Comparison of ENCODE assay signal across 16 mouse cellular contexts in the genomic region with DNA sequence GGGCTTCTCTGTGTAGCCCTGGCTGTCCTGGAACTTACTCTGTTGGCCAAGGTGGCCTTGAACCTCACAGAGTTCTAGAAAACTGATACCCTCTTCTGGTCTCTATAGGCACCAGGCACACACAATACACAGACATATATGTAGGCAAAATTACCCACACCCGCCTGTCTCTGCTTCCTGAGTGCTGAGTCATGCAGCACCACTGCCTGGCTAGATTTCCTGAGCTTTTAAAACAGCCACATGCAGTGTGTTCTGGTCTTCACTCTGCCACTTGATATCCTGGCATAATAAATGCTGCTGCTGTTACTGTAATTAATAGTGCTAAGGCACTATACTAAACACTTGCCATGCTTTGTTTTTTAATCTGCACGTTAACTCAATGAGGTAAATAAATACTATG. TPM values are rescaled to one million over a fixed set of nuclear protein-coding genes. Genes with fewer than 3 reads are reported as not detected.
DNase-seq lines count a peak whose midpoint lies in the region; ATAC-seq and TF ChIP-seq lines count a peak whose summit lies in the region.
"Had no signal": no experiment of that assay in that cellular context is flagged by ENCODE, and none has a peak within 500 bp of the region (broad histone marks: within the 10 kb centered on the region; RNA-seq: fewer than 3 reads in every experiment).

No protein-coding gene starts in this region.

- peak overlapping the region; percentile 64 for H3K27ac ChIP-seq in MEL (ENCODE audit: control insufficient read depth, low read depth, low read length)
- H3K27ac ChIP-seq: embryonic facial prominence, embryonic 10.5 days; forebrain, embryonic 13.5 days had no signal

- no peak for TF ChIP-seq POLR2A in MEL (IDR thresholded peaks at IDR 0.05; ENCODE audit: control insufficient read depth in 1 of 2, insufficient read depth in 1 of 2, low read depth in 1 of 2, low read length in 2 of 2, poor library complexity in 1 of 2)

- H3K9me3 ChIP-seq in MEL (replicated peaks; ENCODE audit: insufficient read depth, low read length): no peaks in the 10 kb centered on the region
- H3K9me3 ChIP-seq: embryonic facial prominence, embryonic 10.5 days; forebrain, embryonic 13.5 days had no signal

- peak in 1 of 2 experiments; percentile 42; a peak in 1 of 4 replicates for TF ChIP-seq EP300 in MEL (IDR thresholded peaks at IDR 0.05; ENCODE audit: low read depth in 1 of 2, low read length in 2 of 2)

- H3K36me3 ChIP-seq in MEL (ENCODE audit: control insufficient read depth in 1 of 2, insufficient read depth in 2 of 2, low read length in 2 of 2): peaks cover 0 to 32% of the 10 kb centered on the region in 2 experiments; a peak in 2 of 4 replicates
- H3K36me3 ChIP-seq: embryonic facial prominence, embryonic 10.5 days had no signal

- H3K27me3 ChIP-seq in MEL (ENCODE audit: control insufficient read depth in 1 of 2, insufficient read depth in 2 of 2, low read length in 2 of 2): no peaks in the 10 kb centered on the region
- H3K27me3 ChIP-seq: forebrain, embryonic 13.5 days had no signal

- H3K4me3 ChIP-seq in MEL (ENCODE audit: control insufficient read depth in 1 of 2, insufficient read depth in 1 of 2, low read depth in 2 of 2, low read length in 2 of 2): no peak overlapping the region
- H3K4me3 ChIP-seq: embryonic facial prominence, embryonic 10.5 days; forebrain, embryonic 13.5 days had no signal

- peaks cover 24% of the 10 kb centered on the region for H3K79me2 ChIP-seq in MEL (ENCODE audit: control insufficient read depth, insufficient read depth, low read length, poor library complexity)

- TF ChIP-seq RAD21 in MEL (IDR thresholded peaks at IDR 0.05; ENCODE audit: low read depth, low read length): no peak

- DNase-seq in heart, adult 11 months: peak; percentile 79
- DNase-seq in heart, adult 9 months (ENCODE audit: low spot score in 2 of 2): no peak
- peak; percentile 73 for DNase-seq in MEL (ENCODE audit: low read depth, low spot score)
- no peak for DNase-seq in urinary bladder, postnatal 10 days (ENCODE audit: low spot score)
- DNase-seq in cerebellum, postnatal 14 days: no peak
- no peak for DNase-seq in right cerebral cortex, adult 2 months (ENCODE audit: low spot score in 2 of 2)
- DNase-seq: heart, adult 18-20 months; heart, postnatal 4 days; lung, adult 2 months; right cerebral cortex, postnatal 4 days had no signal

- H3K4me1 ChIP-seq in MEL (ENCODE audit: control insufficient read depth in 1 of 2, insufficient read depth in 2 of 2, low read length in 2 of 2): peaks cover 12 to 14% of the 10 kb centered on the region in 2 experiments; a peak in 3 of 4 replicates

- no peak for TF ChIP-seq CTCF in MEL (IDR thresholded peaks at IDR 0.05 in 2 of 3, conservative IDR thresholded peaks at IDR 0.05 in 1 of 3; ENCODE audit: control insufficient read depth in 1 of 3, insufficient read depth in 1 of 3, low read depth in 2 of 3, low read length in 3 of 3, poor library complexity in 1 of 3, severe bottlenecking in 1 of 3)

- ATAC-seq in hematopoietic stem cell, adult 5-6 weeks (replicated peaks in 1 of 2; ENCODE audit: insufficient read depth in 1 of 2, low FRiP score in 2 of 2, low TSS enrichment in 1 of 2, low read depth in 1 of 2, poor library complexity in 2 of 2, severe bottlenecking in 2 of 2): peak; percentile 47 to 57; a peak in 3 of 4 replicates
- 0 out of 2 replicates have a peak, but pooled peaks have one; percentile 12 for ATAC-seq in megakaryocyte-erythroid progenitor cell, adult 5-6 weeks (replicated peaks; ENCODE audit: low FRiP score, low TSS enrichment, poor library complexity, severe bottlenecking)
- ATAC-seq: forebrain, embryonic 13.5 days; midbrain, embryonic 16.5 days had no signal

- no peak overlapping the region for H3K9ac ChIP-seq in MEL (ENCODE audit: control insufficient read depth, low read depth, low read length, poor library complexity, severe bottlenecking)
- H3K9ac ChIP-seq: forebrain, embryonic 13.5 days had no signal

TF ChIP-seq in MEL, 35 proteins besides CTCF, POLR2A, EP300 and RAD21:
- TF ChIP-seq KAT2A (conservative IDR thresholded peaks at IDR 0.05; ENCODE audit: low read depth, low read length) (no peak), RCOR1 (IDR thresholded peaks at IDR 0.05; ENCODE audit: low read depth, low read length) (0 out of 2 replicates have a peak, but pooled peaks have one; percentile 35), GABPA (IDR thresholded peaks at IDR 0.05; ENCODE audit: low read depth, low read length) (peak; percentile 87), MYB (IDR thresholded peaks at IDR 0.05; ENCODE audit: low read depth, low read length) (no peak), TBP (IDR thresholded peaks at IDR 0.05; ENCODE audit: low read depth, low read length) (no peak), GATA1 (IDR thresholded peaks at IDR 0.05; ENCODE audit: low read depth, low read length) (no peak), SIN3A (IDR thresholded peaks at IDR 0.05; ENCODE audit: low read length) (peak; percentile 55), ZNF384 (IDR thresholded peaks at IDR 0.05; ENCODE audit: low read depth, low read length) (no peak), MXI1 (IDR thresholded peaks at IDR 0.05; ENCODE audit: low read depth, low read length) (peak; percentile 71), MAX (IDR thresholded peaks at IDR 0.05; ENCODE audit: low read length) (peak; percentile 43; the same call in 1 of the 2 replicates), TCF12 (IDR thresholded peaks at IDR 0.05; ENCODE audit: low read depth, low read length) (no peak; the same call in 1 of the 2 replicates), MAFK (IDR thresholded peaks at IDR 0.05; ENCODE audit: borderline replicate concordance, low read depth, low read length) (peak; percentile 50; the same call in 1 of the 2 replicates), E2F4 (IDR thresholded peaks at IDR 0.05; ENCODE audit: borderline replicate concordance, low read depth, low read length) (no peak), MYC (IDR thresholded peaks at IDR 0.05; ENCODE audit: low read depth, low read length) (peak; percentile 49; the same call in 1 of the 2 replicates), ETS1 (IDR thresholded peaks at IDR 0.05; ENCODE audit: low read depth, low read length) (0 out of 2 replicates have a peak, but pooled peaks have one; percentile 23), MAZ (IDR thresholded peaks at IDR 0.05; ENCODE audit: low read depth, low read length) (no peak), ELF1 (IDR thresholded peaks at IDR 0.05; ENCODE audit: low read depth, low read length) (no peak), UBTF (IDR thresholded peaks at IDR 0.05; ENCODE audit: borderline replicate concordance, insufficient read depth, low read depth, low read length) (no peak), ZKSCAN1 (IDR thresholded peaks at IDR 0.05; ENCODE audit: low read depth, low read length) (no peak), JUND (IDR thresholded peaks at IDR 0.05; ENCODE audit: low read depth, low read length) (peak; percentile 52; the same call in 1 of the 2 replicates)

RNA-seq across cellular contexts. Expression of gene Numa1, which starts 31.7 kb away (rescaled TPM):
- 48.7 and 54.5 TPM in 2 replicates for total RNA-seq in MEL (2012; rRNA removed)
- polyA plus RNA-seq in MEL (2012; ENCODE audit: insufficient read depth in 1 of 2, insufficient read length in 2 of 2, low read depth in 1 of 2, low replicate concordance in 2 of 2, missing spikeins in 1 of 2): 10 to 100 TPM; 50.0 to 91.2 TPM
- 315 and 392 TPM in 2 replicates for total RNA-seq in hematopoietic stem cell, adult 5-6 weeks (2017)
- total RNA-seq in megakaryocyte-erythroid progenitor cell, adult 5-6 weeks (2014; fragmentation: Nextera tagmentation): 106 and 112 TPM in 2 replicates
- total RNA-seq in megakaryocyte-erythroid progenitor cell, adult 5-6 weeks (2017): 207 and 289 TPM in 2 replicates

RNA-seq across cellular contexts. Expression of gene Lrrc51, which starts 31.9 kb away (rescaled TPM):
- total RNA-seq in MEL (2012; rRNA removed): 13.6 and 14.8 TPM in 2 replicates
- 10 to 100 TPM in 1 of 2 experiments, not detected in 1; 30.8 TPM for polyA plus RNA-seq in MEL (2012; ENCODE audit: insufficient read depth in 1 of 2, insufficient read length in 2 of 2, low read depth in 1 of 2, low replicate concordance in 2 of 2, missing spikeins in 1 of 2)
- 2.4 and 3.2 TPM in 2 replicates for total RNA-seq in hematopoietic stem cell, adult 5-6 weeks (2017)
- total RNA-seq in megakaryocyte-erythroid progenitor cell, adult 5-6 weeks (2014; fragmentation: Nextera tagmentation): 2.3 and 4.4 TPM in 2 replicates
- 0.75 TPM in 1 of 2 replicates, not detected in the other for total RNA-seq in megakaryocyte-erythroid progenitor cell, adult 5-6 weeks (2017)

RNA-seq across cellular contexts. Expression of gene Il18bp, which starts 52.9 kb away (rescaled TPM):
- 0.95 and 1.0 TPM in 2 replicates for total RNA-seq in MEL (2012; rRNA removed)
- 1 to 10 TPM in 1 of 2 experiments, not detected in 1; 1.8 TPM for polyA plus RNA-seq in MEL (2012; ENCODE audit: insufficient read depth in 1 of 2, insufficient read length in 2 of 2, low read depth in 1 of 2, low replicate concordance in 2 of 2, missing spikeins in 1 of 2)
- 3.9 and 4.7 TPM in 2 replicates for total RNA-seq in hematopoietic stem cell, adult 5-6 weeks (2017)
- total RNA-seq in megakaryocyte-erythroid progenitor cell, adult 5-6 weeks (2014; fragmentation: Nextera tagmentation): 4.7 and 9.2 TPM in 2 replicates
- 1.1 and 2.7 TPM in 2 replicates for total RNA-seq in megakaryocyte-erythroid progenitor cell, adult 5-6 weeks (2017)

RNA-seq across cellular contexts. Expression of gene Tomt, which starts 59.4 kb away (rescaled TPM):
- 0.78 and 1.3 TPM in 2 replicates for total RNA-seq in MEL (2012; rRNA removed)
- polyA plus RNA-seq in MEL (2012; ENCODE audit: insufficient read depth in 1 of 2, insufficient read length in 2 of 2, low read depth in 1 of 2, low replicate concordance in 2 of 2, missing spikeins in 1 of 2): under 1 TPM in 1 of 2 experiments, not detected in 1; 0.82 TPM
- 0.13 and 0.84 TPM in 2 replicates for total RNA-seq in hematopoietic stem cell, adult 5-6 weeks (2017)
- 0.12 TPM in 1 of 2 replicates, not detected in the other for total RNA-seq in megakaryocyte-erythroid progenitor cell, adult 5-6 weeks (2014; fragmentation: Nextera tagmentation)
- 0.23 TPM in 1 of 2 replicates, not detected in the other for total RNA-seq in megakaryocyte-erythroid progenitor cell, adult 5-6 weeks (2017)
- total RNA-seq: heart, adult 18-20 months; heart, postnatal 4 days; left cerebral cortex, adult 18-20 months had no signal
- polyA plus RNA-seq: lung, adult 2 months had no signal

RNA-seq across cellular contexts. Expression of gene Lamtor1, which starts 59.9 kb away (rescaled TPM):
- total RNA-seq in MEL (2012; rRNA removed): 70.5 and 79.5 TPM in 2 replicates
- polyA plus RNA-seq in MEL (2012; ENCODE audit: insufficient read depth in 1 of 2, insufficient read length in 2 of 2, low read depth in 1 of 2, low replicate concordance in 2 of 2, missing spikeins in 1 of 2): 100 to 1,000 TPM in 1 of 2 experiments, not detected in 1; 115 TPM
- 42.7 and 71.2 TPM in 2 replicates for total RNA-seq in hematopoietic stem cell, adult 5-6 weeks (2017)
- 47.6 and 53.1 TPM in 2 replicates for total RNA-seq in megakaryocyte-erythroid progenitor cell, adult 5-6 weeks (2014; fragmentation: Nextera tagmentation)
- total RNA-seq in megakaryocyte-erythroid progenitor cell, adult 5-6 weeks (2017): 48.8 and 57.6 TPM in 2 replicates

Comparison
In these comparisons a context has a peak if more than half of its experiments do, and no peak if none do; other contexts are left out.
1. DNase-seq: peak in heart, adult 11 months (single experiment) and MEL (single experiment); none in heart, adult 9 months (0 of 2), urinary bladder, postnatal 10 days (single experiment), cerebellum, postnatal 14 days (0 of 2) and right cerebral cortex, adult 2 months (0 of 2).